Mouse (Mus musculus) heart, adult 8-10 months (tissue): Measurements from ENCODE around the gene Pde6g. TPM values are rescaled to one million over a fixed set of nuclear protein-coding genes. Genes with fewer than 3 reads are reported as not detected.

Experiments used
- DNase-seq: peaks from one replicate; pipeline ENCODE4 v3.0.0; 2022; ENCODE audit warnings: low spot score
- total RNA-seq, 4 experiments: library from RNA; stranded (reverse); gene quantifications; 2 replicates each; pipeline ENCODE4 v1.2.4; 2022

Gene Pde6g
- total RNA-seq, result under 1 TPM; 0.34 to 0.89 (median 0.66) TPM

DNA sequence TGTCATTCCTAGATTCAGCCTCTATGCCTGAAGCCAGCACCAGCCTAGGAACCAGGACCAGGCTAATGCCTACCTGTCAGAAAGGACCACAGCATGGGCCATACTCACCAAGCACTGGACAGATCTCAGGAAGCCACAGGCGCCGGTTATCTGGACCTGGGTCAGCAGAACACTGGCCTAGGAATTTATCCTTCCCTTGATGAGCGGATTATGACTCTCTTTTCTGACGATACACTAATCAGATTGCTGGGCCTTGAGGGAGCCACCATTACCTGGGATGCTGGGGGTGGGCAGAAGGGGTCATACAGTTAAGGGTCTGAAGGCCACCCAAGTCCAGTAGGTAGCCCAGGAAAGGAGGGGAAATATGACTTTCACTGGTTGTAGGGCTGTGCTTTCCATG lies at the start of gene Pde6g:
Gene Pde6g (minus strand): TSS at position 195 of the 400 bp plus-strand sequence.
- DNase-seq, result no peak

DNA sequence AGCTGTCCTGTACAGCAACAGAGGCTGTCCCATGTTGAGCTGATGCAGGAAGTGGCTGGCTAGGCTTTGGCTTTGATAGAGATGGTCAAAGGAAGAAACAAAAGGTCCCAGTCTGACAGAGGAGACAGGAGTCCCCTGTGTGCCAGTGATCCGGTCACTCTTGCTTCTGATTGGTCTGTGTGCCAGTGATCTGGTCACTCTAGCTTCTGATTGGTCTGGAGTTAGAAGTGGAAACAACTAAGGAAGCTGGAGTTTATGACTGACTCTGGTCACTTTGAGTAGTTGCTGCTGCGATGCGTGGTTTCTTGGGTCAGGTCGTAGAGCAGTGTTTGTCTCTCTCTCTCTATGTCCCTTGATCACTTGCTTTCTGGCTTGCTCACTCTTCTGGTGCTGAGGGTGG lies 48.4 kb upstream of the Pde6g start:
- DNase-seq, result no peak

DNA sequence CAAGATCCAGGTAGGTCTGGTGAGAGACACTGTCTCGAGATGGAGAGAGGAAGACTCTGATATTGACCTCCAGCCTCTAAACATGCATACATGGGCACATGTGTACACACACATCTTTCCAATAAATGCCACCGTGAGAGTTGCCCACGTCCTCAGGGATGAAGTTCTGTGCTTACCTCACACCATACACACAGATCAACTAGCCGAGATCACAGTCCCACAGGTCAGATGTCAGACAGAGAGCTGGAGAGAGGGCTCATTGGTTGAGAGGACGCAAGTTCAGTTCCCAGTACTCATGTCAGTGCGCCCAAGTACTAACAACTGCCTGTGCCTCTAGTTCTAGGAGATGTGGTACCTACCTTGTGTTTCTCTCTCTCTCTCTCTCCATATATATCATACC lies 47.7 kb upstream of the Pde6g start:
- no peak for DNase-seq

- DNase-seq, result no peak
These were observed 47.1 kb upstream of the Pde6g start for GRCm38 (mm10) chr11:120500357-120500756.

DNA sequence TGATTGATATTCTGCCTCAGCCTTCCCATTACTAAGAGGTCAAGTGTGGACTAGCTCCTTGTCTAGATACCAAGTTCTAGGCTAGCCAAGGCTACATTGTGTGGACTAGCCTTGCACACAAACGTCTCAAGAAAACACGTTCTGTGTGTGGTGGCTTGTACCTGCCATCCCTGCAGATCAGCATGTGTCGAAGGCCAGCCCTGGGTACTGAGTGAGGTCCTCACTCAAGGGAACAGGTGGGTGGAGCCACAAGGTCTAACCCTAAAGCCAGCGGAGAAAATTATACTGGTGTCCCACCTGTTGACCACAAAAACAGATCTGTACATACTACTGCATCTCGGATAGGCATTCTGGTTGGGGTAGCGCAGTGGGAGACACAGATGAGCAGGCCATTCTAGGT lies 46.6 kb upstream of the Pde6g start:
- no peak for DNase-seq

DNA sequence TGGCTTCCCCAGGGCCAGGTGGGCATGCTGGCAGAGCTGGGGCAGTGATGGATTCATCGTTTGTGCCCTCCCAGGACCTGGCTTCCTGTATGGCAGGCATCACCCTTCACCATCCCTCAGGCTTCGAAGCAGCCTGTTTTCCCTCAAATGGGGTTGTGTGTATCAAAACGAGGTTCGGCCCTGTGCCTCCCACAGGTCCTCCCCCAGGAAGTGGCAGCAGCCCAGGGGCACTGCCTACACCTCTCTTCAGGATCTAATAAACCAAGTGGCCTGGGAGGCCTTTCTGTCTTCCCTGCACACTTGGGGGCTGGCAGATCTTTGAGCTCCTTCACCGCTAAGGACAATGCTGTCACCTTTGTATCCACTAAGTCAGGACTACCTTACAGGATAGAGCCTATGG lies 45.6 kb upstream of the Pde6g start:
- no peak for DNase-seq

GRCm38 (mm10) chr11:120498226-120498625 lies 44.9 kb upstream of the Pde6g start:
- DNase-seq, result no peak

DNA sequence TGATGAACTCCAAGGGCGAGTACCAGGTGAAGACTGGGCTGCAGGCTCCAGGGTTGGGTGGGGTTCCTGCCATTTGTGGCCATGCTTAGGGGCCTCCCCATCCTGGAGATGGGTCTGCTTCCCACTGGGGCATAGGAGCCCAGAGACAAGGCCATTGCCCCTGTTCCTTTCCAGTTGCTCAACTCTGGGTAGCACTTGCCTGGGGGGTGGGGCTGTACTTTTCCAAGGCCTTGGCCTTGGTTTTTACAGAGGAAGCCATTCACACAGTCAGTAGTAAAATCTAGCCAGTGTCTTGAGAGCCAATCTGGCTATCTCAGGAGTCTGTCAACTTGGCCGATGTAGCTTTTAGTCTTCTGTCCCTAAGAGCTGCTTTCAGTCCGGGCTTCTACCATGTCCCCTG lies 44.1 kb upstream of the Pde6g start:
- DNase-seq, result no peak

DNA sequence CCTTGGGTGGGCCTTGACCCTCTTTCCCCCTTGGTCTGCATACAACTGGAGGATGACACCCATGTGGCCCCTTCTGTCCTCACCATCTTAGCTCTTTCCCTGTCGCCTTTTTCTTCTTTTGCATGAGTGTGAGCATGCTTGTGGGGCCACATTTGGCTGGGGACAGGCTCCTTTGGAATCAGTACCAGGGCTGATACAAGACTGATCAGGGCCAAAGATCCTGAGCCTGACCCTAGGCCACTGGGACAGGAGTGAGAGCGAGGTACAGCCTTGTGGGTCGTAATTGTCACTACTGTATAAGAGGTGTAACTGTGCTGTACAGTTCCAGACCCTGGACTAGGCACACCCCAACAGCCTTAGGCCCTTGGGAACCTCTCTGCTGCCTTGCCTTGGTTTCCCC lies 40.6 kb upstream of the Pde6g start:
- DNase-seq, result no peak

- DNase-seq, result no peak
These were observed 40.1 kb upstream of the Pde6g start for GRCm38 (mm10) chr11:120493351-120493750.

- no peak for DNase-seq
These were observed 39.5 kb upstream of the Pde6g start for GRCm38 (mm10) chr11:120492878-120493203.

GRCm38 (mm10) chr11:120492024-120492877 lies 39.0 kb upstream of the Pde6g start:
- peak; percentile 45 for DNase-seq

- peak; percentile 90 for DNase-seq
These were observed 38.2 kb upstream of the Pde6g start, which contains the start of gene Slc25a10 for GRCm38 (mm10) chr11:120491317-120492023. Gene Slc25a10, plus strand, starts transcription at chr11:120491840.

- no peak for DNase-seq
These were observed 37.2 kb upstream of the Pde6g start for GRCm38 (mm10) chr11:120490291-120491046.

- peak; percentile 80 for DNase-seq
These were observed 35.9 kb upstream of the Pde6g start for GRCm38 (mm10) chr11:120489054-120489761.

DNA sequence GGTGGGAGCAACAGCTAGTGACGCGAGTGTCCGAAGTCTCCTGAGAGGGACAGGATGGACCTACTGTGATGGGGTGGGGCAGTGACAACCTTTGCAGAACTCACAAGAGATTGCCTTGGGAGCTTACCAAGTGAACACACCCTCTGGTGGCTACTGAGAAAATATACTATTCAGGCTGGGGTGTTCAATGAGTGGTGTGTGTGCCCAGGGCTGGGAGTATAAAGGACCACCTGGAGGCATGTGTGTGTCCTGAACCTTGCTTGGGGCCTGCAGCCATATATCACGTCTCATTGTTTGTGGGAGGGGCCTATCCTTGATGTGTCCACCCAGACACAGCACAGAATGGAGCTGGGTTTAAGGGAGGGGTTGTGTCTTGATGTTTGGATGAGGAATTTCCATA lies 35.2 kb upstream of the Pde6g start:
- DNase-seq, result no peak

- no peak for DNase-seq
These were observed 32.0 kb upstream of the Pde6g start for GRCm38 (mm10) chr11:120485251-120485650.

DNA sequence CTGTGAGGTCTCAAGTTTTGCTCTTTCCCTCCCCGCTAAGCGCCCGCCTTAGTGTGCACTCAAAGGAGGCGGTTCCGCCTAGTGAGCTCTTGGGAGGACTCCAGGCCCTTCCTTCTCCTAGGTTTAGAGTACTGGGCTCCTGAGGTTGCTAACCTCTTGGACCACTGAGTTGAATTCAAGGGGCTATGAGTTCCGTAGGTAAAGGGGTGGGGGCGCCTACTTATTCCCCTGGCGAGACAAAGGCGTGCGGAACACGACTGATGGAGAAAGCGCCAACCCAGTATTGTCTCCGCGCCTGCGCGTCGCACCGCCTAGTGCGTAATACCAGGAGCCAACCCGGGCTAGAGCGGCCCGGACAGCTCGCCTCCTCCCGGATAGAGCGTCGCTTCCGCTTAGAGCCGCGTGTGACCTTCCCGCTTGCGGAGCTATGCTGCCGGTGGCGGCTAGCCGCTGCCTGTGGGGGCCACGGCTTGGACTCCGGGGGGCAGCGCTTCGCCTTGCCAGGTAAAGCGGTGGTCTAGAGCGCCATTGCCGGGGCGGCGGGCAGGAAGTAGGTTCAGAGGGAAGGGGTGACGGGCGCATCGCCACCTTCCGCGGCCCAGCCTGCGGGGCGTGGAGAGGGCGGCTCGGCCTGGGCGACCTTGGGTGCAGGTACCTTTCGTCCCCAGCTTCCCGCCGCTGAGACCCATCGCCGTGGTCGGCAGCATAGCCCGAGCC lies 31.1 kb upstream of the Pde6g start, which contains the start of gene Mrpl12:
Gene Mrpl12 (plus strand): TSS at position 349 of the 717 bp plus-strand sequence.
- DNase-seq, result peak; percentile 91

DNA sequence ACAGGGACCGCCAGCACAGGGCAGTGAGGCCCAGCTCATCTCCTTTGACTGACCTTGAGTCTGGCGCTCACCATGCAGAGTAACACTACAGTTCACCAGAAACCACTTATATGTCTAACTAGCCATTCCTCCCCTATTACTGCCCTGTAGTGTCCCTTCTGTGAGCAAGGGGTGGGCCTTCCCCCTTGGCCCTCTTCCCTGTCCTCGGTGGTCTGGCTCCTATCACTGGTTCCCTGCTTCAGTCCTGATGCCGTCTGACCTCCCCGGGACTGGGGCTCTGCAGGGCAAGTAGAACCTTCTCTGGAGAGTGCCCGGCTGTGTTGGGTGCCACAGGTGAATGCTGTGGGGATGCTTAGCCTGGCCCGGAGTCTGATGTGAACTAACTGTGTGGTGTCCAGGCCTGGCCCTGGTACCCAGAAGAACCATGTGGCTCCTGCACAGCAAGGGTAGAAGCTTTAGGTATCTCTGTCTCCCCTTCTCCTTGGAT lies 30.2 kb upstream of the Pde6g start:
- no peak for DNase-seq

- no peak for DNase-seq
These were observed 18.8 kb upstream of the Pde6g start for GRCm38 (mm10) chr11:120472052-120472451.

DNA sequence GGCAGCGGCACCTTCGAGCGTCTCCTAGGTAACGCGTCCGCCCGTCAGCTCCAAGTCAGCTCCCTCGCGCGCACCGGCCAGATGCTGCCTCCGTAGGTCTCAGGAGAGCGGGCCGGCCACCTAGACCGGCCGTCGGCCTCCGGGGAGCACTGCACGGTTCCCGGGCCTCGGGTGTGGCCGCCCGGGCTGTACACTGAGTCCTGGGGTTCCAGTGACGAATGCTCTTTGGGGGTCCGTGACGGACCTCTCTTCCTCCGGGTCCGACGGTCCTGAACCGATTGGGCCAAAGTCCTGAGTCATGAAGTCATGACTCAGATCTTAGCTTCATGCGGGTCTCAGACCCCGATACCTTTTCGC lies 14.4 kb upstream of the Pde6g start:
- no peak for DNase-seq
